Mouse (Mus musculus) embryonic facial prominence, embryonic 11.5 days (tissue): ENCODE results near the gene Wdr78. TPM values are rescaled to one million over a fixed set of nuclear protein-coding genes. Genes with fewer than 3 reads are reported as not detected.

Source experiments
- ATAC-seq: fragments of 200-750 bp; cut with Nextera tagmentation; replicated peaks from 2 replicates; pipeline ENCODE4 v1.8.0; 2017; ENCODE audit warnings: low read depth; ENCODE audit not compliant: insufficient number of reproducible peaks, low FRiP score, low TSS enrichment
- DNase-seq: peaks from one replicate; pipeline ENCODE4 v3.0.0-alpha.2; 2015; ENCODE audit warnings: low spot score
- H3K27ac ChIP-seq: fragments of 300-500 bp; sonication (generic); replicated peaks from 2 replicates; pipeline ENCODE4 v1.5.1; 2014; ENCODE audit warnings: mild to moderate bottlenecking, low read depth, low read length, control low read depth
- H3K27me3 ChIP-seq: fragments of 300-500 bp; sonication (generic); 2 replicates; pipeline ENCODE4 v1.6.1; 2014; ENCODE audit warnings: mild to moderate bottlenecking, low read length, moderate library complexity, mixed read lengths; ENCODE audit not compliant: control insufficient read depth, insufficient read depth
- H3K36me3 ChIP-seq: fragments of 300-500 bp; sonication (generic); replicated peaks from 2 replicates; pipeline ENCODE4 v1.6.1; 2014; ENCODE audit warnings: low read depth, mild to moderate bottlenecking, low read length, moderate library complexity, mixed read lengths; ENCODE audit not compliant: control insufficient read depth, insufficient read depth
- H3K4me1 ChIP-seq: fragments of 300-500 bp; sonication (generic); 2 replicates; pipeline ENCODE4 v1.6.1; 2014; ENCODE audit warnings: low read length, mixed read lengths; ENCODE audit not compliant: control insufficient read depth, insufficient read depth
- H3K4me2 ChIP-seq: fragments of 300-500 bp; sonication (generic); 2 replicates; pipeline ENCODE4 v1.6.1; 2014; ENCODE audit warnings: low read depth, mild to moderate bottlenecking, control low read depth, low read length, moderate library complexity
- H3K4me3 ChIP-seq: fragments of 300-500 bp; sonication (generic); 2 replicates; pipeline ENCODE4 v1.5.1; 2014; ENCODE audit warnings: low read depth, low read length, control low read depth
- H3K9ac ChIP-seq: fragments of 300-500 bp; sonication (generic); replicated peaks from 2 replicates; pipeline ENCODE4 v1.6.1; 2014; ENCODE audit warnings: mild to moderate bottlenecking, control low read depth, low read length
- H3K9me3 ChIP-seq: fragments of 300-500 bp; sonication (generic); replicated peaks from 2 replicates; pipeline ENCODE4 v1.6.1; 2016; ENCODE audit warnings: mild to moderate bottlenecking, low read length, inconsistent platforms, mixed read lengths; ENCODE audit not compliant: control insufficient read depth
- WGBS: fragments of 180-500 bp; shearing (Covaris S2); extraction: QIAGEN DNeasy Blood & Tissue Kit; methylation state at CpG from one replicate; pipeline ENCODE4 v1.1.7; 2014; 5-methylcytosine and 5-hydroxymethylcytosine counted together
- polyA plus RNA-seq: library from polyadenylated mRNA; unstranded; fragments of >200 nt; fragmentation: Nextera tagmentation; extraction: Ambion mirVana; gene quantifications from 2 replicates; pipeline ENCODE4 v1.2.1, GENCODE M21; 2014

Gene Wdr78
- polyA plus RNA-seq, 1 experiment from 2014 or later = 4.5 TPM

DNA sequence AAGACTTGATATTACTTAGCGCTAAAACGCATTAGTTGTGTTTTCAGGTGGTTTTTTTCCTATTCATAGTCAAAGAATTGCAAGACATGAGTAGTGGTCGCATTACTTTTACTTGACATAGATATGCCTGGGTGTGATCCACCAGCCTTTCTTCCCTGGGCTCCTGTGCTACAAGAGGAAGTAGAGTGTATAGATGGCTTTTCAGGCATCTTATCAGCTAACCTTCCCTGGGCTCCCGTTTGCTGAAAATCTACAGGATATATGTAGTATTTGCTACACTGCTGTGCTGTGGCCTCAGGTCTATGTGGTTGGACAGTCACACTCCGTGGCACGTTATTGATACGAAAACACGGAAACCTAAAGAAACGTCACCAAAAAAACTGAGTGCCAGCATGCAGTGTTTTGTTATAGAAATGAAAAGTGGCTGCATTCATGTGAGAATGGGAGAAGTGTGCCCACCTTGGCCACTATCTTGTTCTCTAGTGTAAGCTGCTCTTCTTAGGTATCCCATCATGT, 6.6 kb upstream of the Wdr78 start:
- no peaks in the 10 kb centered on the region for H3K36me3 ChIP-seq
- no peak for ATAC-seq
- no peak for DNase-seq
- no peak overlapping the region for H3K27ac ChIP-seq
- H3K9ac ChIP-seq = no peak overlapping the region
- no peaks in the 10 kb centered on the region for H3K27me3 ChIP-seq
- H3K4me3 ChIP-seq = no peak overlapping the region
- no peaks in the 10 kb centered on the region for H3K9me3 ChIP-seq
- H3K4me1 ChIP-seq = no peaks in the 10 kb centered on the region
- 85% methylated on average over 9 of the region's 9 CpGs for WGBS
- H3K4me2 ChIP-seq = no peak overlapping the region

- ATAC-seq (no peak), DNase-seq (no peak)
- Histone ChIP-seq H3K9ac (no peak overlapping the region), H3K4me3 (peak overlapping the region; percentile 88; the same call in 1 of the 2 replicates), H3K27me3 (no peaks in the 10 kb centered on the region), H3K9me3 (no peaks in the 10 kb centered on the region), H3K4me1 (no peaks in the 10 kb centered on the region), H3K36me3 (no peaks in the 10 kb centered on the region), H3K27ac (no peak overlapping the region), H3K4me2 (peak overlapping the region; percentile 73)
- WGBS = 49% methylated on average over 3 of the region's 3 CpGs
Measured at GRCm38 (mm10) chr4:103120395-103120794, 6.0 kb upstream of the Wdr78 start.

DNA sequence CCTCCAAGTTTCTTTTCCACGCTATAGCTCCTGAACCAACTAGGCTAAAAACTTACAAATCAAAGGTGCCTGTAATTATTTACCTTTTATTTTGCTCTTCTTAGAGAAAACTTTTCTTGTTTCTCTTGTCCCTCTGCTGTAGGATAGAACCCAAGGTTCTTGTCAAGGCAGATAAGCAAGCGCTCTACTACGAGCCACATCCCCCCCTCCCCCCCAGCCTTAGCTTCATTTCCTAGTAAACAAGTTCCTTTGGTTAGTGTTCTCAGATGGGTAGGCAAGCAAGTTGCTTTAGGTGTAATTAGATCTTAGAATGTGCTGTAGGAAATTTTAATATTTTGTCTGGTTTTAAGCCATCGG, 5.7 kb upstream of the Wdr78 start:
- no peak for ATAC-seq
- peak overlapping the region; percentile 73 for H3K4me2 ChIP-seq
- peak overlapping the region; percentile 95 for H3K9ac ChIP-seq
- H3K4me1 ChIP-seq = no peaks in the 10 kb centered on the region
- WGBS = 13% methylated on average over 4 of the region's 4 CpGs
- peak; percentile 25 for DNase-seq
- H3K27me3 ChIP-seq = no peaks in the 10 kb centered on the region
- peak overlapping the region; percentile 88 for H3K4me3 ChIP-seq
- no peaks in the 10 kb centered on the region for H3K36me3 ChIP-seq
- H3K27ac ChIP-seq = peak overlapping the region; percentile 93
- no peaks in the 10 kb centered on the region for H3K9me3 ChIP-seq

GRCm38 (mm10) chr4:103119229-103120027, 5.1 kb upstream of the Wdr78 start:
- under 1% methylated on average over 98 of the region's 111 CpGs for WGBS
- peak; percentile 84 for DNase-seq

GRCm38 (mm10) chr4:103118888-103119228, 4.5 kb upstream of the Wdr78 start:
- Histone ChIP-seq H3K4me2 (peak overlapping the region; percentile 73), H3K4me1 (no peaks in the 10 kb centered on the region), H3K27ac (peak overlapping the region; percentile 93), H3K27me3 (no peaks in the 10 kb centered on the region), H3K4me3 (peak overlapping the region; percentile 88), H3K9ac (peak overlapping the region; percentile 95), H3K9me3 (no peaks in the 10 kb centered on the region), H3K36me3 (no peaks in the 10 kb centered on the region)
- ATAC-seq (peak; percentile 0; the same call in 1 of the 2 replicates), DNase-seq (no peak)
- WGBS = under 1% methylated on average over 15 of the region's 15 CpGs

More at GRCm38 (mm10) chr4:103119229-103120027, 5.1 kb upstream of the Wdr78 start:
- ATAC-seq = peak; percentile 61
- peak overlapping the region; percentile 73 for H3K4me2 ChIP-seq
- H3K27ac ChIP-seq = peak overlapping the region; percentile 93
- H3K4me3 ChIP-seq = peak overlapping the region; percentile 88
- H3K9ac ChIP-seq = peak overlapping the region; percentile 95
- no peaks in the 10 kb centered on the region for H3K36me3 ChIP-seq
- H3K4me1 ChIP-seq = no peaks in the 10 kb centered on the region
- no peaks in the 10 kb centered on the region for H3K9me3 ChIP-seq
- H3K27me3 ChIP-seq = no peaks in the 10 kb centered on the region

- DNase-seq (no peak), ATAC-seq (no peak)
- 15% methylated on average over 11 of the region's 11 CpGs for WGBS
Measured at GRCm38 (mm10) chr4:103113402-103113801, 953 bp downstream of the Wdr78 start.

DNA sequence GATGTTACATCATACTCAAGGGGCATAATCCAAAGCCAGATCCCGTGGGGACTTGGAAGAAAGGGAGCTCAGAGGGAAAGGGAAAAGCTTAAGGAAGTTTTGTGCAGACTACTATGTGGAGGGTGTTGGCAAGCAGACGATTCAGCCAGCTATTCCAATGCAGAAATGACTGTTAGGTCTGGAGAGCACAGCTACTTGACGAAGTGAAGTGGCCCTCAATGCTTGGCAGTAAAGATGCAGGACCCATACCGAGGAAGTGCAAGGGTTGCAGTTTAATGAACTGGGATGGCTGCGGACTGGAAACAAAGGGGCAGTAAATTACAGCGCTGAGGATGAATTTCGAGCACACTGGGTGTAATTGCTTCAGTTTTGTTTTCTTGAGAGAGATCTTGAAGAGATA, 1.7 kb downstream of the Wdr78 start:
- Histone ChIP-seq H3K4me3 (peak overlapping the region; percentile 91), H3K4me2 (peak overlapping the region; percentile 60), H3K27me3 (no peaks in the 10 kb centered on the region), H3K36me3 (no peaks in the 10 kb centered on the region), H3K27ac (no peak overlapping the region), H3K4me1 (no peaks in the 10 kb centered on the region; the same call in 1 of the 2 replicates), H3K9me3 (no peaks in the 10 kb centered on the region), H3K9ac (no peak overlapping the region; the same call in 1 of the 2 replicates)
- no peak for ATAC-seq
- DNase-seq = peak; percentile 3
- 67% methylated on average over 7 of the region's 7 CpGs for WGBS

More at GRCm38 (mm10) chr4:103113402-103113801, 953 bp downstream of the Wdr78 start:
- Histone ChIP-seq H3K27me3 (no peaks in the 10 kb centered on the region), H3K36me3 (no peaks in the 10 kb centered on the region), H3K4me1 (no peaks in the 10 kb centered on the region; the same call in 1 of the 2 replicates), H3K27ac (peak overlapping the region; percentile 97), H3K9ac (peak overlapping the region; percentile 86), H3K4me2 (peak overlapping the region; percentile 60), H3K4me3 (peak overlapping the region; percentile 91), H3K9me3 (no peaks in the 10 kb centered on the region)

GRCm38 (mm10) chr4:103098532-103098931, 15.8 kb downstream of the Wdr78 start:
- Histone ChIP-seq H3K27ac (no peak overlapping the region), H3K36me3 (no peaks in the 10 kb centered on the region), H3K9me3 (no peaks in the 10 kb centered on the region), H3K4me1 (no peaks in the 10 kb centered on the region), H3K4me3 (no peak overlapping the region), H3K9ac (no peak overlapping the region), H3K4me2 (no peak overlapping the region), H3K27me3 (no peaks in the 10 kb centered on the region)
- 93% methylated on average over 5 of the region's 5 CpGs for whole genome bisulfite sequencing
- DNase-seq = no peak
- no peak for ATAC-seq
